Mouse (Mus musculus) midbrain, embryonic 10.5 days (tissue): ENCODE results near the gene Fam207a. TPM values are rescaled to one million over a fixed set of nuclear protein-coding genes. Genes with fewer than 3 reads are reported as not detected.

Experiments
- DNase-seq: peaks from one replicate; pipeline ENCODE4 v3.0.0-alpha.2; 2017; ENCODE audit warnings: low spot score
- H3K27ac ChIP-seq: fragments of 300-500 bp; sonication (generic); replicated peaks from 2 replicates; pipeline ENCODE4 v1.5.1; 2016; ENCODE audit warnings: mild to moderate bottlenecking
- H3K27me3 ChIP-seq: fragments of 300-500 bp; sonication (generic); 2 replicates; pipeline ENCODE4 v1.6.1; 2016; ENCODE audit warnings: low read depth, mild to moderate bottlenecking; ENCODE audit not compliant: poor library complexity, severe bottlenecking
- H3K36me3 ChIP-seq: fragments of 300-500 bp; sonication (generic); 2 replicates; pipeline ENCODE4 v1.6.1; 2016; ENCODE audit warnings: mild to moderate bottlenecking, moderate library complexity
- H3K4me1 ChIP-seq: fragments of 300-500 bp; sonication (generic); 2 replicates; pipeline ENCODE4 v1.6.1; 2016
- H3K4me3 ChIP-seq: fragments of 300-500 bp; sonication (generic); 2 replicates; pipeline ENCODE4 v1.5.1; 2016; ENCODE audit warnings: mild to moderate bottlenecking, moderate library complexity
- H3K9me3 ChIP-seq: fragments of 300-500 bp; sonication (generic); replicated peaks from 2 replicates; pipeline ENCODE4 v1.6.1; 2016; ENCODE audit warnings: mild to moderate bottlenecking
- WGBS: fragments of 180-500 bp; shearing (Covaris S2); methylation state at CpG from one replicate; pipeline ENCODE4 v1.1.7; 2016; 5-methylcytosine and 5-hydroxymethylcytosine counted together
- polyA plus RNA-seq: library from polyadenylated mRNA; unstranded; fragments of >200 nt; fragmentation: Nextera tagmentation; extraction: Ambion mirVana; gene quantifications from 2 replicates; pipeline ENCODE4 v1.2.1, GENCODE M21; 2016

The Fam207a gene
- polyA plus RNA-seq, 1 experiment from 2014 or later: 45.2 TPM

DNA sequence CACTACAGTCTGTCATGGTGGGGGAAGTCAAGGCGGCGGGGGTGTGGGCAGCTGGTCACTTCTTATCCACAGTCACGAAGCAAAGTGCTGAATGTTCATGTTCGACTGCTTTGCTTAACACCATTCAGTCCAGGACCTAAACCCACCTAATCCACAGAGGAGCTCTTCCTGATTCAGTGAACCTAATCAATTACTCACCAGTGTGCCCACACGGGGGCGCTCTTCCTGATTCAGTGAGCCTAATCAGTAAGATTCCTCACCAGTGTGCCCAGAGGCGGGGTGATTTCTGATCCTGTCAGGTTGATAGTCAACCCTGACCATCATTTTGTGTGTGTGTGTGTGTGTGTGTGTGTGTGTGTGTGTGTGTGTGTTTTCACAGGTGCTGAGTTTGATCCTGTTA lies 27.6 kb upstream of the Fam207a start:
- peak; percentile 33 for DNase-seq
- 49% methylated on average over 7 of the region's 7 CpGs for WGBS
- Histone ChIP-seq H3K27ac (no peak overlapping the region), H3K9me3 (no peaks in the 10 kb centered on the region), H3K27me3 (no peaks in the 10 kb centered on the region), H3K4me1 (no peaks in the 10 kb centered on the region), H3K4me3 (no peak overlapping the region), H3K36me3 (no peaks in the 10 kb centered on the region)

DNA sequence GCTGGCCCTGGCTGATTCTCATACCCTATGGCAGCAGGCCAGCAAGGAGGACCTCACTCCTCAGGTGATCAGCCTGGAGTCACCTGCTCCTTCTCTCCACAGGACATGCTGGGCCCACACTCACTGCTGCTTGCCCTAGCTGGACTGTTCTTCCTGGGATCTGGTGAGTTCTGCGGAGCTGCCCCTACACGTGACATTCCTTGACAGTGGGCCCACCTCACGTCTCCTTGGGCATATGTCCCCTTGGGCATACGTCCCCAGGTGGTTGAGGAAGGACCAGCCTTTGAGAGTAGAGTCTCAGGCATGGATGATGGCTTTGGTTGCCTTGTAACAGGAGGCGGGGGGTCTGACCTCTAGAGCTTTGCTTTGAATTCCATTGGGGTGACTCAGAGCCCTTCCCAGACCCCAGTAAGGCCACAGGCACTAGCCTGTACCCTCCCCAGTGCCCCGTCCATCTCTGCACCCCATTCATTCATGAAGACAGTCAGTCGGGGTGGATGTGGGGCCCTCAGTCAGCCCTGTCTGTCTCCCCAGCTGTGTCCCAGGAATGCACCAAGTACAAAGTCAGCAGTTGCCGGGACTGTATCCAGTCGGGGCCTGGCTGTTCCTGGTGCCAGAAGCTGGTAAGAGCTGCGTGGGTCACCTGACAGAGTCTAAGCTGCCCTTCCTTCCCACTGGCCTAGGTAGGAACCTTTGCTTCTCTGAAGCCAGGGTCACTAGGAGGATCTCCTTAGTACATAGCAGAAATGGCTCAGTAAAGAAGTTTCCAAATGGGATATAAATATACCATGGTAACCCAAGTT lies 26.5 kb upstream of the Fam207a start:
- H3K27ac ChIP-seq: no peak overlapping the region
- H3K9me3 ChIP-seq: no peaks in the 10 kb centered on the region
- H3K36me3 ChIP-seq: no peaks in the 10 kb centered on the region
- no peaks in the 10 kb centered on the region for H3K4me1 ChIP-seq
- no peak overlapping the region for H3K4me3 ChIP-seq
- no peaks in the 10 kb centered on the region for H3K27me3 ChIP-seq
- DNase-seq: no peak
- WGBS: 80% methylated on average over 10 of the region's 10 CpGs

DNA sequence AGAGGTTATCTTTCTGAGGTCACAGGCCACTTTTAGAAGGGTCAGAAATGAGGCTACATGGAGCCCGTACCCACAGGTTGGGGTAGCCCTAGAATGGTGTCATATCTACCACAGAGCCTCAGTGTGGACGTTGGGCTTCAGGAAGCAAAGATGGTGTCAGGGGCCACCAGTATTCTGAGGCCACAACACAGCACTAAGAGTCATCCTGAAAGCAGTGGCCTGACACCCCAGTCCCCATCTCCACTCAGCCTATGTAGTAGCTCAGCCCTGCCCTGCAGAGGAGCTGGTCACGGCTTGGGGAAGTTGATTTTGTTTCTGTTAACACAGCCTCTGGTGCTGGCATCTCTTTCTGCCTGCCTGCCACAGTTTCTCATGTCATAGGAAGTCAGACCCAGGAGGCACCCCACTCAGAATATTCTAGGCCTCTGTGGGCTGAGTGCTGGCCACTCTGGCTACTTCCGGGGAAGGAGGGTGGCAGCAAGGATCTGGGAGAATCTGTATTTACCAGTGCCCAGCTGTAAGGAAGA lies 25.1 kb upstream of the Fam207a start:
- no peaks in the 10 kb centered on the region for H3K4me1 ChIP-seq
- no peak overlapping the region for H3K27ac ChIP-seq
- no peaks in the 10 kb centered on the region for H3K9me3 ChIP-seq
- no peaks in the 10 kb centered on the region for H3K36me3 ChIP-seq
- H3K27me3 ChIP-seq: no peaks in the 10 kb centered on the region
- DNase-seq: no peak
- no peak overlapping the region for H3K4me3 ChIP-seq
- 90% methylated on average over 4 of the region's 4 CpGs for WGBS

DNA sequence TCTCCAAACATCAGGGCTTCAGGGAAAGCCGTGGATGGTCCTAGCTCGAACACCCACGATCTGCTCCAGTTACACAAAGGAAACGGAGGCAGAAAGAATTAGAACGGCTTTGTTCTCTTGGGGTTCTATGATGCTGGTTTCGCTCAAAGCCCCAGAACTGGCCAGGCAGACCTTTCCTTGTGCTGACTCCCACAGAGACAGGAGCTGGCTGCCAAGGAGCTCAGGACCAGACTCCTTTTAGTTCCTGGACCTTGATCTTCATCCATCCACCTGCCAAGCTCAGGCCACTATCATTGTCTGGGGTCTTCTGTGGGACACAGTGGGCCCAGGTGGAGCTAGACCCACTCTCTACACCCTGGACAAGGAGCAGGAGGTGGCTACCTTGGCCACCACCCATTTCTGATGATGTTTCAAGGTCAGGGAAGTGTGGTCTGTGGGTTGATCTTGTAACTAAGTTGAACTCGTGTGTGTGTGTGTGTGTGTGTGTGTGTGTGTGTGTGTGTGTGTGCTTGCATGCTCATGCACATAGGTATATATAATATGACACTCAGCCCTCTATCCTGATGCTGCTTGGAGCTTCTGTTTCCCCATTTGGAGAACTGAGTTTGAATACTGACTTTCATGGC lies 23.8 kb upstream of the Fam207a start:
- Histone ChIP-seq H3K4me1 (no peaks in the 10 kb centered on the region), H3K27ac (no peak overlapping the region), H3K36me3 (no peaks in the 10 kb centered on the region), H3K9me3 (no peaks in the 10 kb centered on the region), H3K27me3 (no peaks in the 10 kb centered on the region), H3K4me3 (no peak overlapping the region)
- no peak for DNase-seq
- 86% methylated on average over 7 of the region's 7 CpGs for WGBS

DNA sequence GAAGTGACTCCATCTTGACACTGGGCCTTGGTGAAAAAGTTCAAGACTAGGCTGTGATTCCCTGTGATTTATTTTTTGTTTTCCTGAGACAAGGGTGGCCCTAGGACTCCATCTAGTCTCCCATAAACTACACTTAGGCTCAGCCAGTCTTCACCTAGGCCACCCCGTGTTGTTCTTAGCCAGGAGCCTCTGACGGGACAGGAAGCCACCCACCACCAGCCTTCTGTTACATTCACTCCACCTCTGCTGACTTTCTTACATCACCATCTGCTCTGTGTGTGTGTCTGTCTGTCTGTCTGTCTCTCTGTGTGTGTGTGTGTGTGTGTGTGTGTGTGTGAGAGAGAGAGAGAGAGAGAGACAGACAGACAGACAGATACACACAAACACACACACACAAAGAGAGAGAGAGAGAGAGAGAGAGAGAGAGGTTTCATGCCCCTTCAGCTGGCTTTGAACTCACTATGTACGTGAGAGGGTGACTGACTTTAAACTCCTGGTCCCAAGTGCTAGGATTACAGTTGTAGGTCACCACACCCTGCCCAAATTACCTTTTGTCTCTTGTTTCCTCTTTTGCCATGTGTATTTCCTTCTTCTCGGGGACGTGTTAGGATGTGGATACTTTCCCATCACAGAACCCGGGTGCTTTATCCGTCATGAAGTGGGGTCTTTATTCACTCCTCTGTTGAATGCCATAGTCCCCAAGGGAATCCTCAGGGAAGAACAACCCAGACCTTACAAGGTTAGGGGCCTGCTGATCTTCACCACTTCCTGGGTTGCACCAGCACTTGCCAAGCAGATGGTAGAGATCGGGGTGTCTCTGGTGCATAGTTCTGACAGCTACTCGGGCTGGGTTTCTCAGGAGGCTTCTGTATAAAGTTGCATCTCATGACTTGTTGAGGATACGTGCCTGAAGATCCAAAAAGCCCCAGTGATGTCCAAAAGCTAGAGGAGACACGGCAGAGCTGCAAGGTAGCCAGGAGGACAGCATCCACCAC lies 21.9 kb upstream of the Fam207a start:
- DNase-seq: no peak
- H3K27ac ChIP-seq: no peak overlapping the region
- no peak overlapping the region for H3K4me3 ChIP-seq
- no peaks in the 10 kb centered on the region for H3K36me3 ChIP-seq
- WGBS: 87% methylated on average over 11 of the region's 11 CpGs
- H3K27me3 ChIP-seq: no peaks in the 10 kb centered on the region
- H3K9me3 ChIP-seq: no peaks in the 10 kb centered on the region
- peaks cover 9% of the 10 kb centered on the region; the same call in 1 of the 2 replicates for H3K4me1 ChIP-seq

DNA sequence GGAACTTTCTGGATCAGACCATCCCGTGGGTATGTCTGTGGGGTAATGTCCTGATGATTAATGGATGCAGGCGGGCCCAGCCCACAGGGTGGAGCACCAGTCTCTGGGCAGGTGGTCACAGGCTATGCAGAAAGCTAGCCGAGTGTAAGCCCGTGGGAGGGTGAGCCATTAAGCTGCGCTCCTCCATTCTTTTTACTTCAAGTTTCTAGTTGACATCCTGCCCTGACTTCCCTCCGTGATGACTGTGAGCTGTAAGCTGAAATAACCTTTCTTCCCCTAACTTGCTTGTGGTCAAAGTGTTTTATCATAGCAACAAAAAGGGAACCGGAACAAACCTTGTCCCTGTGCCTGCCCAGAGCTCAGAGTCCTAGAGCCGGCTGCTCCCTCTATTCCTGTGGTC lies 21.1 kb upstream of the Fam207a start:
- Histone ChIP-seq H3K36me3 (no peaks in the 10 kb centered on the region), H3K27me3 (no peaks in the 10 kb centered on the region), H3K9me3 (no peaks in the 10 kb centered on the region), H3K27ac (no peak overlapping the region), H3K4me1 (peaks cover 9% of the 10 kb centered on the region; the same call in 1 of the 2 replicates), H3K4me3 (no peak overlapping the region)
- no peak for DNase-seq
- WGBS: 82% methylated on average over 8 of the region's 8 CpGs

DNA sequence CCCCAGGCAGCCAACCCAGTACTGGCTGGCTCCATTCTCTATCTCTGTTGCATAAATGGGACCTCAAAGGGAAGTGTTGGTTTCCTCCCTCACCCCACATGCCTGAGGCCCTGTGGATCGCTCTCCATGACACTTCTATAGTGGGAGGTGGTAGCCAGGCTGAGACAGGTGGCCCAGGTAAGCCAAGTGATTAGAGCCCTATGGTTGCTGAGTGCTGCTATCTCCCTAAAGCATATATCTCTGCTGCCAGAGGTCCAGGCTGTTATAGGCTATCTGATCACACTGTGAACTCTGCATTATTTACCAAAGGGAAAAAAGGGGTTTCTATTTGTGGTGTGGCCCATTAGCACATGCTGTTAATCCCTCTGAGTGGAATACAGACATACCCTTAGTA lies 16.4 kb upstream of the Fam207a start:
- no peak overlapping the region for H3K27ac ChIP-seq
- DNase-seq: no peak
- no peaks in the 10 kb centered on the region for H3K27me3 ChIP-seq
- no peaks in the 10 kb centered on the region for H3K36me3 ChIP-seq
- WGBS: 85% methylated on average over 1 of the region's 1 CpGs
- H3K4me1 ChIP-seq: peaks cover 9% of the 10 kb centered on the region; the same call in 1 of the 2 replicates
- no peak overlapping the region for H3K4me3 ChIP-seq
- H3K9me3 ChIP-seq: no peaks in the 10 kb centered on the region

DNA sequence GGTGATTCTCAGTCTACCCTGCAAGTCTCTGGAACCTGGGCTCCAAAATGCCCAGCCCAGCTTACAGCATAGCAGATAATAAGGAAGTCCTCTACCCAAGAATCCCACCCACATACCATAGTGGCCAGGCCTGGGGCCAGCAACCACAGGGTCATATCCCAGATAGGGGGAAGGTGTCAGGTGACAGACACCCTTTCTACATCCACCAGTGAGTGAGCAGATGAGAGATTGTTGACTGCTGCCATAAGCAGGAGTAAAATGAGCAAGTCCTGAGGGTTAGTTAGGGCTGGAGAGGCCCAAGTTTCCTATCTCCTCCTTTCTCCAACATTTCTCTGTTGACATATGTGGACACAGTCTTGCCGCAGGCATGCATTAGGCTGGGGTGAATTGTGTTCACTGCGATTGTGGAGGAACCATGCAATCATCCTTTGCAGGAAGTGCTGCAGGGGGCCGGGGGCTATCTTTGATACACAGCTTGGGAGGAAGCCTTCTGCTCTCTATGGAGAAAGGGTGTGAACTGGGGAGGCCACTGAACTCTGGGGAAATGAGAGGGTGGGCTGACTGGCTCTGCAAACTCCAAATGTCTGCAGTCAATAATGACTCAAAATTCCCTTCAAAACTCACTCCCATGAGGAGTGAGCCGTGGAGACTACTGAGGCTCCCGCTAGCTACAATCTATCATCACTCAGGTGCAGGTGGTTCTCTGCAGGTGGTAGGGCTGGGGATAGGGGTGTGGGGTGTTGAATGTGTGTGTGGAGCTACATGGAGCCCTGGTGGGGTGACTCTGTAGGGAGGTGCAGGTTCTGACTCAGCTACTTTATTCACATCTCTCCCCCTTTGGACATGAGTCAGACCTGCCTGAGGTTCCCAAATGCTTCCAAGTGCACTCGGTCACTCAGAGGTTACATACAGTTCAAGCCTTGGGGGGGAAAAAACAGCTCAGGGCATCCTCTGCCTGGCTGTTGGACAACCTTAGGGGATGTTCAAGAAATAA lies 15.7 kb upstream of the Fam207a start:
- H3K4me1 ChIP-seq: peaks cover 9% of the 10 kb centered on the region; the same call in 1 of the 2 replicates
- 89% methylated on average over 6 of the region's 6 CpGs for whole genome bisulfite sequencing
- H3K9me3 ChIP-seq: no peaks in the 10 kb centered on the region
- H3K36me3 ChIP-seq: no peaks in the 10 kb centered on the region
- H3K4me3 ChIP-seq: no peak overlapping the region
- H3K27ac ChIP-seq: no peak overlapping the region
- no peak for DNase-seq
- no peaks in the 10 kb centered on the region for H3K27me3 ChIP-seq

DNA sequence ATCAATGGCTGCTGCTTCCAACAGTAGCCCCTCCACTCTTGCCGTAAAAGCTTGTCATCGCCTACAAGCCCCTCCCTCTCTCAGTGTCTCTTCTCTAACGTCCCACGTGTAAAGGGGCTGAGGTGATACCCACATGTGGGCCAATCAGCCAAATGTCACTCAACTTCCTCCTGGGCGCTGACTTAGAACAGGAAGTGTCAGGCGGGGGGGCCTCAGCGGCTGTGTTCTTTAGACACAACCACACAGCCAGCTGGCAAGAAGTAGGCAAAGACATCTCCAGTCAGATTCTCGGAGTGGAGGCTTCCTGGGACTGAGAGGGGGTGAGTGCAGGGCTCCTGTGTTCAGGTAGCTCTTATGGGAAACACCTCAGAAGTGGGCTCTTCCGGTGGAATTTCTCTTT lies 14.6 kb upstream of the Fam207a start, which contains the start of gene Itgb2:
Gene Itgb2 (plus strand): TSS at position 113 of the 400 bp plus-strand sequence.
- H3K27me3 ChIP-seq: no peaks in the 10 kb centered on the region
- H3K4me3 ChIP-seq: no peak within 1 kb of the TSS
- peaks cover 9% of the 10 kb centered on the region; the same call in 1 of the 2 replicates for H3K4me1 ChIP-seq
- no peak for DNase-seq
- no peaks in the 10 kb centered on the region for H3K36me3 ChIP-seq
- H3K27ac ChIP-seq: no peak within 1 kb of the TSS
- no peaks in the 10 kb centered on the region for H3K9me3 ChIP-seq
- WGBS: 77% methylated on average over 9 of the region's 9 CpGs

DNA sequence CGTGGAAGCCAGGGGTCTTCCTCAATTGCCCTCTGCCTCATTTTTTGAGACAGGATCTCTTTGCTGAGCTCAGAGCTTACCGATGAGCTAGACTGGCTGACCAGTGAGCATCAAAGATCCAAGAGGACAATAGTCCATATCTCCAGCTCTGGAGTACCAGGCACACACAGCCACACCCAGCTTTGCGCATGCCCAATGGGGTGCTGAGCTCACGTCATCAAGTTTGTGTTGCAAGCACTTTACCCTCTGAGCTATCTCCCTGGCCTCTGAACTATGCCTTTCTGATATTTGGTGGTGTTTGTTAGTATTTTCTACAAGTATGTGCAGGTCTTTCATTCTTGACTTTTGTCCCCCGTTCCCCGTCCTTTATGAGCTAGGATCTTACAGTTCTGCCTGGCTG lies 13.0 kb upstream of the Fam207a start:
- no peak overlapping the region for H3K4me3 ChIP-seq
- no peak overlapping the region for H3K27ac ChIP-seq
- no peaks in the 10 kb centered on the region for H3K9me3 ChIP-seq
- no peaks in the 10 kb centered on the region for H3K36me3 ChIP-seq
- no peak for DNase-seq
- peaks cover 7% of the 10 kb centered on the region; the same call in 1 of the 2 replicates for H3K4me1 ChIP-seq
- 86% methylated on average over 6 of the region's 6 CpGs for WGBS
- 0 out of 2 replicates have a peak, but pooled peaks cover under 1% of the 10 kb centered on the region for H3K27me3 ChIP-seq

DNA sequence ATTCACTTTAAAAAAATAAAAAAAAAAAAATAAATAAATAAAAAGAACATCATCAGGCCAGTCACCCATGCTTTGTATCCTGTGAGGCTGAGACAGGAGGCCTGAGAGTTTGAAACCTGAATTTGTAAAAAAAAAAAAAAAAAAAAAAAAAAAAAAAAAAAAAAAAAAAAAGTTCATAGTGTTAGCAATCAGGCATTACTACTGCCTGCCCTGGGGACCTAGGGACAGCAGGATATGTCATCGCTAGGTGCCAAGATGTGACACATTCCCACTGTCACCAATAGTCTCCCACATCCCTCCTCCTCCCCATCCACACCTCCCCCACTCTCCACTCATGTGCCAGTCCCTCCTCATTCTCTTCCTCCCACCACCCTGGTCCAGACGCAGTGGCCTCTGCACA lies 10.9 kb upstream of the Fam207a start:
- H3K27ac ChIP-seq: no peak overlapping the region
- peaks cover 11% of the 10 kb centered on the region for H3K4me1 ChIP-seq
- no peak for DNase-seq
- no peaks in the 10 kb centered on the region for H3K9me3 ChIP-seq
- H3K27me3 ChIP-seq: peaks cover 22% of the 10 kb centered on the region
- no peak overlapping the region for H3K4me3 ChIP-seq
- WGBS: 77% methylated on average over 2 of the region's 2 CpGs
- no peaks in the 10 kb centered on the region for H3K36me3 ChIP-seq
